Mouse (Mus musculus) kidney, adult 18-20 months (tissue): ENCODE data around the gene Slc25a33.
"Not testable (repeated sequence)": the region's sequence is repeated elsewhere in the genome, so short reads cannot be mapped to it uniquely, and the experiment has no call there.

Experiments used
- DNase-seq: peaks from one replicate; pipeline ENCODE4 v3.0.0; 2021

Slc25a33 gene

DNA sequence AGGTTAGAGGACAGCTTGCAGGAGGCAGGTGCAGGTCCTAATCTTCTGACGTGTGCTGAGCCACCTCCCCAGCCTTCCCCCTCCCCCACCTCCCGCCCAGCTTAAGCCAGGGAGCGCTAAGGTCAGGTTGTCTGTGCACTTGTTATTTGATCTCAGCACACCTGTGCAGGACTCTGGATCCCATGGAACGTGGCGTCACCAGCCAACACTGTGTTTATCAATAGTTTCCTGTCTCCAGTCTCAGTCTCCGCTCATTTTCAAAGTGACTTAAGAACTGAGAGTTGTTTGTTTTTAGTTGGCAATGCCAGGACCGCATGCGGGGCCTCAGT, 19.9 kb upstream of the Slc25a33 start:
- DNase-seq = no peak

DNA sequence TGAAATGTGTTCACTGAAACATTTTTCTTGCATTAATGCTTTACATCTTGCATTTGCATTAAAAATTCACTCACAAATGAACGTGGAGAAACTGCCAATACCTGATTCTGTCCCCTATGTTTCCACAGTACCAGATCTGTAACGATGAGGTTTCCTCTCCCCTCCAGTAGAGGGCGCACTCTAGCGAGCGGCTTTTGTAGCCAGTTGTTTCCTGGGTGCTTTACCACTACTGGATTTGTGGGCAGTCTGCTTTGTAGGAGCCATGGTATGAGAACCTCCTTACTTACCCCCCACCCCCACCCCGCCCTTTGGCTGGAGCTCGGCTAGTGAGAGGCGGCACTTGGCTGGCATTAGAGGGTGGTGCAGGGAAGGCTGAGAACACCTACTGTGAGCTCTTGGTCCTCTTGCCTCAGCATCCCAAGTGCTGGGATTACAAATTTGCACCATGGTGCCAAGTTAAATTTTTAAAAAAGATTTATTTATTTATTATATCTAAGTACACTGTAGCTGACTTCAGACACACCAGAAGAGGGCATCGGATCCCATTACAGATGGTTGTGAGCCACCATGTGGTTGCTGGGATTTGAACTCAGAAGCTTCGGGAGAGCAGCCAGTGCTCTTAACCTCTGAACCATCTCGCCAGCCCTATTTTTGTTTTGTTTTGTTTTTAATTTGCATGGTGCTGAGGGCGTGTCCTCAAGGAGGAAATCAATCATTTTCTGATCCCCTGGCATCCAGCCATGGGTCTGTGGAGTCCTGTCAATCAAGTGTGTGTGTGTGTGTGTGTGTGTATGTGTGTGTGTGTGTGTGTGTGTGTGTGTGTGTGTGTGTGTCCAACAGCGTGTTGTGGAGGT, 19.3 kb upstream of the Slc25a33 start:
- peak; percentile 47 for DNase-seq

DNA sequence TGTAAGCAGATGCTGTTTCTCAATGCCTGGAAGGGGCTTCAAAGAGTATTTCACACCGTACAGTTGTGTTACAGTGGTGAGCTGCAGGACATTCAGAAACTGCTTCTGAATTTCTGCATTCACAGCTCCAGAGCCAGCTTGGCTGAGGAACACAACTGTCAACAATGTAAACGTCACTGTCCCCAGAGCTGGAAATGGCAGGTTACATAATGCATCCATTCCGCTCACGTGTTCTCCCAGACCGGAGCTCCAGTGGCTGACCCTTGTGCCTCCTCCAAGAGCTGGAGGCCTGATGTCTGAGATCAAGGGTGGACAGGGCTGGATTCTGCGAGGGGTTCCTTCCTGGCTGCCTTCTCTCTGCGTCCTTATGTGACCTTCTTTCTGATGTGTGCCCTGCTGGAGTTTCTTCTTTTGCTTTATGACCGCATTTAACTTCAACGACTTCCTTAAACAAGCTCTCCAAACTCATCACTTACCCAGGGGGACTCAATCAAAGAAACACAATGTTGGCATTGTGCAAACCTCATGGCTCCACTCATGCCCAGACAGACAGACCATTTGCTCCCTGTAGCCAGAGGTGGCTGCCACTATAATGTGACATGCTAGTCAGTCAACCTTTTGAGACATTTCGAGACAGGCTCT, 18.2 kb upstream of the Slc25a33 start:
- peak; percentile 76 for DNase-seq

DNA sequence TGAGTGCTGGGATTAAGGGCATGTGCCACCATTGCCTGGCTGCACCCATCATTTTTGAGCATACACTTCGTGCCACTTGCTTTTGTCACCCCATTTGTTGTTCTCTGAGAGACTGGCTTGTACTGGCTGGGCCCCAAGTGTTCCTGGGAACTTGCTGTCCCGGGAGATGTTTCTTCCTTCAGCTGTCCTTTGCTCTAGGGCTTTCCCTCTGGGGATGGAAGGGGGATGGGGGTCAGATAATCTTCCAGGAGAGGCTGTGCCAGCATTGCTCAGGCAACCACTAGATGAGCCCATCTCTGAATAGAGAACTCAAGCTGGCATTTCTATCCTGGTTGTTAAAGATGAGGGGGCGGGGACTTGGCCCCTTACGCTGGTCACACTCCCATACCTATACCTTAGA, 17.4 kb upstream of the Slc25a33 start:
- DNase-seq = no peak

DNA sequence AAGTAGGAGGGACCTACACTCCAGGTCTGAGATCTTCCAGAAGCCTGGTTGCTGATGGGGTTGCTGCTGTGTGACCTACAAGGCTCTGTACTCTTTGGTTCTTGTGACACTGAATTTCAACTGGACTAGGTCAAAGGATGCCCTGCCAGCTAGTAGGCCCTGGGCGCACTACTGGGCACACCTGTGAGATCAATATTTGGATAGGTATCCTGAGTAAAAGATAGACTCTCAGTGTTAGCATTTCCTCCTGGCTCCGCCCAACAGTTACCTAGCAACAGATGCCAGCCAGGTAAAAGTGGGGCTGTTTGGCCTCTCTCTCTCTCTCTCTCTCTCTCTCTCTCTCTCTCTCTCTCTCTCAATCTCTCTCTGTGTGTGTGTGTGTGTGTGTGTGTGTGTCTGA, 16.9 kb upstream of the Slc25a33 start:
- no peak for DNase-seq

DNA sequence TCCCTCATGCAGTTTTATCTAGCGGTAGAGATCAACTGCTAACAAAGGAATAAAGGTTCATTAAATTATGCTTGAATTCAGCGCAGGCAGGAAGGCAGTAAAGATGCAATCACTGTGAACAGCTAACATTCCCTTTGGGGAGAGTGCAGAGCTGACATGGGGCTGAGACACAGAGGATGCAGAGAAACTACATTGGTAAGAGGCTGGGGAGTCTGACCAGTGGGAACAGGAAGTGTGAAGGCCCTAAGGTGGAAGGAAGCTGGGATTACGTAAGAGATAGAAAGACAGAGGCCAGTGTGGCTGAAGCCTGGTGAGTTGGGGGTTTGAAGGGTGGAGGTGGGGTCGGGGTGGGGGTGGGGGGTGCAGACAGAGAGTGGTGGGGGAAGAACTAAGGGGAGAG, 16.5 kb upstream of the Slc25a33 start:
- no peak for DNase-seq

DNA sequence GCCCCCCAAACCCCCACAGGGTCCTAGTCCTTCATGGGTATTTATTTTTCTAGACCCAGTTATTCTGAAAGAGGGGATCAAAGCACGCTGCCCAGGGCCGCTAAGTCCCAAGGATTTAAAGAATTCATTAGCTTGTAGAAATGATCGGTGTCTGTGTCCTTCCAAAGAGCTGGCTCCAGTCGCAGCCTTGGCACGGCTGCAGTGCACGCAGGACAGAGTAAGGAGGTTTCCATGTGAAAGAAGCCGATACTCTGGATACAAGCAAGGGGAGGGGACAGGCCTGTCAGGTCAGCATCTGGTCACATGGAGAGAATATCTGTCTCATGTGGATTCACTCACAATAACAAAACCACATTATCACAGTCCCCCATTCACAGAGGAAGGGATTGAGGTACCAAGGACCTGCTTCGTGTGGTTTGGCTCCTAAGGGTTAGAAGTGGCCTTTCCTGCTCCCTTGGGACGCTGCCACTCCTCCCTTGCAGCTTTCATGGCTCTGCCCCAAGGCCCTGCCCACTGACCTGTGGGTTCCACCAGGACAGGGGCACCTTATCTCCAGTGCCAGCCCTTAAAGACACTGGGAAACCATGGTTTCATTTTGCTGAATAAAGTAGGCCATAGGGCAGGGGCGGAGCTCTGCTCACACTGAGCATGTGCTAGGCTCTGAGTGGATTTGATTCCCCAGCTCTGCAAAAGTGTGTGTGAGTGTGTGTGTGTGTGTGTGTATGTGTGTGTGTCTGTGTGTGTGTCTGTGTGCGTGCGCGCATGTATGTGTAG, 15.5 kb upstream of the Slc25a33 start:
- DNase-seq = no peak

DNA sequence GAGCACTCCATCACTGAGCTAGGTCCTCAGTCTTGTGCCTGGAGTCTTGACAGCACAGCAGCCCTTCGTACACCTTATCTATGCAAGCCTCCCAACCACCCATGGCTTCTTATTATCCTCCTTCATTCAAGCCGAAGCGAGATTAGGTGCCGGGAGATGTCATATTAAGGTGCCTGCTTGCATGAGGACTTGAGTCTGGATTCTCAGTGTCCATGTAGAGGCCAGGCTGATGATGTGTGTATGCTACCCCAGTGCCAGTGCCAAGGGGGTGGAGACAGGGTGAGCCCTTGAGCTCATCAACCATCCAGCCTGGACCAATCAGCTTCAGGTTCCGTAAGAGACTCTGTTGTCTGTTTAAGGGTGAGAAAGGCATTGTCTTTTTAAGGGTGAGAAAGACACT, 10.8 kb upstream of the Slc25a33 start:
- DNase-seq = no peak

DNA sequence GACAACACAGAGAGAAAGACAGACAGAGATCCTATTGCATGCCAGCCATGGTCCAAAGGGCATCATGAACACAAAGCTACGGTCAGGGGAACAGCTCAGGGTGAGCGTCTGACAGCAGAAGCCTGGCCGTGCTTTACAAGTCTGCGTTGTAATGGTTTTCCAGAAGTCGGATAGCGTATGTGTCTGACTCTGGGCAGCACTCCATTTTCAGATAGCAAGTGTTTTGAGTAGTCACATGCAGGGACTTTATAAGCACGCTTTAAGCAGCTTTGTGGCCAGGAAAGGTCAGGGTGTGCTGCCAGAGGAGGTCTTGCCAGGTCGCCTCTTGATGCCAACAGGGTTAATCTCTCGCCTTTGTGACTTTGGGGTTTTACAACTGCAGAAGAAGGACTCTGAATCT, 10.3 kb upstream of the Slc25a33 start:
- DNase-seq = no peak

DNA sequence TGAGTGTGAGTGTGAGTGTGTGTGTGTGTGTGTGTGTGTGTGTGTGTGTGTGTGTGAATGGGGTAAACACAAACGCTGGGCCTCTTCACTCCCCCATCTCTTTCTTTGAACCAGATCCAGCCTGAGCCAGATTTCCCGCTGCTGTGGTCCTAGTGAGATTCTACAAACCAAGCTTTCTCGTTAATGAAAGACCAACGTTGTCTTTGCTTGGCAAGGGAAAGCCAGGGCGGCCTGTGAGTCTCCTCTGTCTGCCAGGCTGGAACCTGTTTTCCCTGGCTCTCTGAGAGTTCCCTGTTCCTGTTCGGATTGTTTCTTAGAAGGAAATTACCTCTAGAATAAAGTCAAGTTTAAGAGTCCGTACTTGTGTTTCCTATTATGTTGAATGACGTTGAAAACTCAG, 8.9 kb upstream of the Slc25a33 start:
- peak; percentile 49 for DNase-seq

DNA sequence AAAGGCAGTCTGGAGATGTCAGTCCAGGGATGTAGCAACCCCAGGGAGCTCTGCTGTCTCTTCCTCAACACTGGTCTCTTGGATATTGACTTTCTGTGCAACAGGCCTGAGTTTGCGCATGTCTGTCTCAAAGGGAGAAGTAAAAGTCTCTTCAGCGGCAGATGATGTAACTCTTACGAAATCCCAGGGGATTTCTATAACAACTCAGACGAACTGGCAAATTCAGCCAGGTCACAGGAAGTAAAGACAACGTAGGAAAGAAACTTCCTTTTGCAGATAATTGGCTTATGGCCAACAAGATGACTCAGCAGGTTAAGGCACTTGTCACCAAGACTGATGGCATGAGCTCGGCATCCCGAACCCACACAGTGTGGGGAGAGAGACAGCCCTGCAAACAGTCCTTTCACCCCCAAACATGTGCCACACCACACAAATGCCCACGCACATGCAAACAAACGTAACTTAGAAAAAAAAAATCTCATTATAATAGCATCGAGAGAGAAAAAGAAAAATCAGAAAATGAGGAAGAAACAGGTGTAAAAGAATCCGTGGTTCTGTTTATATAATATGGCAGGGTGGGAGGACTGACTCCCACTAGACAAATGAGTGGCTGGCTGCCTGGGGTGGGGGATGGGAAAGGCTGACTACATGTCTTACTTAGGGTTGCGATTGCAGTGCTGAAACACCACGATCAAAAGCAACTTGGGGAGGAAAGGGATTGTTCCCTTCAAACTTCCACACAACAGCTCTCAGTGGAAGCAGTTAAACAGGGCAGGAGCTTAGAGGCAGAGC, 6.7 kb upstream of the Slc25a33 start:
- no peak for DNase-seq

DNA sequence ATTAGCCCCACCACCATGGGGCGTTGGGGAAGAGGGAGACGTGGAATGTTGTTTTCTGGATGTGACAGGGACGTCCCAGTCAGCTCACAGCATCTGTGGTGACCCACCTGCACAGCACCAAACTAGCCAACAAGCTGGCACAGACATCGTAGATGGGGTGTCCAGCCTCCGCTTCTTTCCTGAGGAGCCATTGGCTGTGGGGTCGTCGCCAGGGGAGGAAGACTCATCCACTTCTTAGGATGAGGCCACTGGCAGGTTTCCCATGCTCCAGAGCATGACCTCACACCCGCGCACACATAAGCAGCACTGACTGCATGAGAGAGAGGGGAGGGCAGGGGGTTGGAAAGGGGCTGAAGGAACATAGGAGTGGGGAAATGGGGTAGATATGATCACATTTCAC, 5.9 kb upstream of the Slc25a33 start:
- no peak for DNase-seq

DNA sequence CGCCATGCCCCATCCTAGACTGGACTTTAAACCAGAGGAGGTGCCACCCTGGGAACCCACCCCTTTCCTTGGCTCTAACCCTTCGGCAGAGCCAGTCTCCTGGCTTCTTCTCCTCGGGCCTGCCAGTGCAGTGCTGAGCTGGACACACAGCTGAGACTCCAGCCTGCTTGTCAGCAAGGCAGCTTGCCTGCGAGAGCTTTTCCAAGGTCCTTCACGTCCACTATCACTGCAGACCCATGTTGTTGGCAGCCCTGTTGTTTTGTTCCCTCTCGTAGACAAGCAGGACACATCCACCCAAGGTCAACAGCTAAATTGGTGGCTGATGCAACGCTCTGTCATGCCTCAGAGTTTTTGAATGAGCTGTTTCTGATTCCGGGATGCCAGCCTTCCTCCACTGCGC, 3.0 kb upstream of the Slc25a33 start:
- peak; percentile 60 for DNase-seq

DNA sequence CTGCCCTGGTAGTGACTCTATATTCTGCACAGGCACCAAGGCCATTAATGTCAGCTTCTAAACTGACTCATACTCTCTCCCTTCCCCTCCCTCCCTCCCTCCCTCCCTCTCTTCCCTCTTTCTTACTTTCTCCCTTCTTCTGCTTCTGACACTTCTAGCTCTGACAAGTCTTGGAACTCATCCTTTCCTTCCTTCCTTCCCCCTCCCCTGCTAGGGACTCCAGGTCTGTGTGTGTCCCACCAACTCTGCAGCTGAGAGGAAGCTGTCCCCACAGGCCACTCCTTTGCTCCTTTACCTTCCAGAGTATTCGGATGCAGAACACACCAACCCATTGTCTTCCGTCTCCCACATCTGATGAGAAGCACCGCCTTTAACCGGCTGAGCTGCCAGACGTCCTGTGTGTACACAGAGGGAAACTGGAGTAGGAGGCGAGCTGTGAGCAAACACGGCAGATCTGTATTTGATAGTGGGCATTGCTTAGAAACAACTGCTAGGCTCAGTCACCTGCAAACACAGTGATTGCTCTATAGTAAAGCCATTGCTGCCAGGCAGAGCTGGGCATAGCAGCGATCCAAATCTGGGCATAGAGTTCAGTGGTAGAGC, 1.8 kb upstream of the Slc25a33 start:
- no peak for DNase-seq

DNA sequence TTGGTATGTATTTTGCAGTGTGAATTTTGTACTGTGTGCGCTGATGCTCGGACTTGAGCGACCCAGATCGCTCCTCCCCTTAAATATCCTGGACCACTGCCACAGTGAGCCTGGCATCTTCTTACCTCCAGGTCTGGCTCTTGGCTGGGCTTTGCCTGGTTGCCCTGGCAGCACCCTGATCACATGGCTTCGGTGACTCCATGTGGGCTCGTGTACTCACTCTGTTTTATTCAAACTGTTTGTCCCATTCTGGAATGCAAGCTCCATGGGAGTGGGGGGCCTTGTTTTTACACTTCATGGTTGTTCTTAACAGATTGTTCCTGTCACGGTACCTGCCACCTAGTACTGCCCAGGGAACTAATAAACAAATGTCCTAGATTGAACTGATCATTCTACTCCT, 1.3 kb upstream of the Slc25a33 start:
- DNase-seq = peak; percentile 85

DNA sequence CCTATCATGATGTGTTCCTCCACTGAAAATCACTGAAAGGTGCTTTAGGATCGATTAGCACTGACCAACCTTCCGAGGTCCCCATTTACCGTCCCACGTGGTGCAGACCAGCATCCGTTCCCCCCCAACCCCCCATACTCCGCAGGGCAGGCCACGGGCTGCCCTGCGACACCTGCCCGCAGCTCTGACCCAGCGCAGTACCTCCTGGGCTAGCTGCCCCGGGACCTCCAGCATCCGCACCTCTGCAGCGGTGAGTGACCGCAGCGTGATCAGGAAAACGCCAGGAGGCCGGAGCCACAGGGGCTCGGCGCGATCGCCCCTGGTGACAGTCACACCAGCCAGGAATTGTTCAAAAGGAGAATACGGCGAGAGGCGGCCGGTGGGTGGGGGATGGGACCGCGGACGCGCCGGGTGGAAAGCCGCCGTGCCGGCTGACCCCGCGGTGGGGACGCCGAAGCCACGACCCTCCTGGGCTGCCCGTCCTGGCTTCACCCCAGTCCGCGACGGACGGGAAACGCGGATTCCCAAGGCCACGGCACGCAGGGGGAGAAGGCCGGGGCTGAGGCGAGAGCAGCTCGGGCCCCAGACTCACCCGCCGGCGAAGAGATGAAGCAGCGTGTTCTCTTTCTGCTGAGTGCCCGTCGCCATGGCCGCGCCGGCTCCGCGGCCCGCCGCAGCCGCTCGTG, 526 bp downstream of the Slc25a33 start:
- DNase-seq = peak; percentile 70

DNA sequence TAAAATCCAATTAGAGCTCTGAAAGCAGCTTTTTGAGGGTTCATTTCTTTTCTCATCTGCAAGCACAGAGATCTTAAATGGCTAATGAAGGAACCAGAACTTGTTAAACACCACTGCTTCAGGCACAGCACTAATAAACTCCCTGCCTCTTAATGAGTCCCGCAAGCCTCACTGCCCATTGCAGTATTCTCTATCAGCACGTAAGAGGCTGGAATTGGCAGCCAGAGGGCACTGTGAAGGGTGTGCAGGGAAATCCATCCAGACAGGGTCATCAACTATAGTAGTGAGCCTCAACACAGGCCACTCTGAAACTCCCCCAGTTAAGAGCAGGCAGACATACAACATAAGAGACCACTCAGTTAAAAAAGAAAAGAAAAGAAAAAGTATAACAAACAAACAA, 1.7 kb downstream of the Slc25a33 start:
- DNase-seq = no peak

DNA sequence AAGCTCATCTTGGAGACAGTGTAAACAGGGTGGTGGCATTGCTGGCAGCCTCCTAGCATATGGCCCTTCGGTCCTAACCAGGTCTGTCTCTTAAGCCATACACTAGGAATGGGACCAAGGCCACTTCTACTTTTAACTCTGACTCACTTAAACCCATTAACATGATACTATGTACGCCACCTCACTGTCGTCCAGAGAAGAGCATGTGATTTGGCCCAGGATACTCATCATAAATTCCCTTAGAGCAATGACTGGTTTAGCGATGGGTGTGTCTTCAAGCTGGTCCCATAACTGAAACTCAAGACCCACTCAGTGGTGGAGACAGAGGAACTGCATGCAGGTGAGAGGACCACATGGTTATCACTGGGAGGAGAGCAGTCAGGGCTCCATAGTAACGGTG, 8.9 kb downstream of the Slc25a33 start:
- no peak for DNase-seq

DNA sequence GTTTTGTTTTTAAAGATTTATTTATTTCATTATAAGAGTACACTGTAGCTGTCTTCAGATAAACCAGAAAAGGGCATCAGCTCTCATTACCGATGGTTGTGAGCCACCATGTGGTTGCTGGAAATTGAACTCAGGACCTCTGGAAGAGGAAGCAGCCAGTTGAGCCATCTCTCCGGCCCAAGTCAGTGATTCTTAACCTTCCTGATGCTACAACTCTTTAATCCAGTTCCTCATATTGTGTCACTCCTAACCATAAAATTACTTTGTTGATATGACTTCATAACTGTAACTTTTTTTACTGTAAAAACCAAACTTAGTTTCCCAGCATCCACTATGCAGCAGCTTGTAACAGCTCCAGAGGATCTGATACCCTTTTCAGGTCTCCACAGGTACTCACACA, 10.7 kb downstream of the Slc25a33 start:
- no peak for DNase-seq

DNA sequence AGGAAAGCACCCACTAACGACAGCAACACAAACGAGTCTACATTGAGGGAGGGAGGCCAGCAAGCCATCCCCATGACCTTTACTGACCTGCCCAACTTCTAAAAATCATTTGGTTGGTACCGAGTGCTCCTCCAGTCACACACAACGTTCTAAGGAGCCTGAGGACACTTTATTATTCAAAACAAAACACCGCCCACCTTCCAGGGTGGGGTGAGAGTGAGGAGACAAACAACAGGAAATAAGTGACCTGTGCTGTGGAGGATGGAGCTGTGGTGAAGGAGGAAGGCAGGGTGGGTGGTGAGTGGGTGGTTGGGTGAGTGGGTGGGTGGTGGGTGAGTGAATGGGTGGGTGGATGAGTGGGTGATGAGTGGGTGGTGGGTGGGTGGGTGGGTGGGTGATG, 14.6 kb downstream of the Slc25a33 start:
- DNase-seq = no peak

DNA sequence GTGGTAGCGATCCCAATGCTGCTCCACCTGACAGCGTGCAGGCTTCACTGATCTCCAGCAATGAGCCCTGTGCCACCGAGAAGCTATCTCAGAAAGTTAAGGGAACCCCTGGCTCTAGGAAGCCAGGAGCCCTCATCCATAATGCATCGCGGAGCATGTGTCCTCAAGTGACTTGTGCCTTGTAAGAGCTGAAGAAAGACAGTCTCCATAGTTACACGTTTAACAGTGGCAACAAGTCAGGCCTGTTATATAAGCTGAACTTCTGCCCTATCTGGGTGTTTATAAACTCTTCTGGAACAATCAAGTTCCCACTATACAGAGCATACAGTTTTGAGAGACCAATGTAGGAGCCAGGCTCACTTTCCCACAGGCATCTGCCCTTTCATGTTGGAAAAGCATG, 15.7 kb downstream of the Slc25a33 start:
- peak; percentile 59 for DNase-seq

DNA sequence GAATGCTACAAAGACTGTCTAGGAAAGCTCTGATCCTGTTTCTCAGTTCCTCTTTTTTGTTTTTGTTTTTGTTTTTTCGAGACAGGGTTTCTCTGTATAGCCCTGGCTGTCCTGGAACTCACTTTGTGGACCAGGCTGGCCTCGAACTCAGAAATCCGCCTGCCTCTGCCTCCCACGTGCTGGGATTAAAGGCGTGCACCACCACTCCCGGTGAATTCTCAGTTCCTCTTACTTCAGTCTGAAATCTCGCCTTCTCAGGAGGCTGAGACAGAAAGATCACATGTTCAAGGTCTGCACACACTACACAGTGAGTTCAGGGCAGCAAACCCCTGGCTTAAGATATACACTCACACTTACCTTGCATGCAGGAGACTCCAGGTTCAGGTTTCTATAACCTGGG, 17.5 kb downstream of the Slc25a33 start:
- DNase-seq = not testable (repeated sequence)
